Comparison of ENCODE assay signal across 22 mouse cellular contexts in the genomic region with DNA sequence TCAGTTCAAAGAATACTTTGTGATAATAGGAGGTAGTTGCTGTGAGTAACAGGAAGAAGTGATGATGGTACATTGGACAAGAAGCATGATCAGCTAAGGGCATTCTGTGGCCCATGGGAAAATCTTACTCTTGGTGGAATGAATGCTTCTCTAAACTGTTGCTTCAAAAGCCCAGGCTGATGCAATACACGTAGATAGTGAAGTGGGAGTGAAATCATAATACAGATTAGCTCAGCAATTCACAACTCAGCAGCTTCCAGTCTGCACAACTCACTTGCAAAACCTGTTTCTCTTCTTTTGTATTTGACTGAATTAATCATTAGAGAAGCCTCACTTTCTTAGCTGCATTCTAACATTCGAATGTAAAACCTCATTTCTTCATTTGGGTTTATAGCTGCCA. TPM values are rescaled to one million over a fixed set of nuclear protein-coding genes. Genes with fewer than 3 reads are reported as not detected.
A peak's percentile ranks its signal among the peaks of the same experiment; 100 is the strongest.
DNase-seq lines count a peak whose midpoint lies in the region; ATAC-seq and TF ChIP-seq lines count a peak whose summit lies in the region.
"Had no signal": no experiment of that assay in that cellular context is flagged by ENCODE, and none has a peak within 500 bp of the region (broad histone marks: within the 10 kb centered on the region; RNA-seq: fewer than 3 reads in every experiment).

No protein-coding gene starts in this region.

- 24% methylated on average over 2 of the region's 2 CpGs for WGBS in lung, embryonic 15.5 days
- WGBS in lung, adult 2 months = 40% methylated on average over 2 of the region's 2 CpGs
- WGBS in intestine, embryonic 16.5 days = 47% methylated on average over 2 of the region's 2 CpGs

- TF ChIP-seq CTCF in lung, adult 2 months (IDR thresholded peaks at IDR 0.05; ENCODE audit: insufficient read depth, low read length) = no peak

- no peak overlapping the region for H3K4me3 ChIP-seq in lung, embryonic 15.5 days
- H3K4me3 ChIP-seq in lung, adult 2 months (replicated peaks; ENCODE audit: extremely low read depth, low read depth, low read length) = no peak overlapping the region
- no peak overlapping the region for H3K4me3 ChIP-seq in intestine, embryonic 16.5 days (ENCODE audit: low read length)
- H3K4me3 ChIP-seq: erythroblast, embryonic 14.5 days; heart, embryonic 12.5 days; midbrain, embryonic 10.5 days had no signal

- TF ChIP-seq POLR2A in lung, adult 2 months (IDR thresholded peaks at IDR 0.05; ENCODE audit: borderline replicate concordance, extremely low read depth, low read depth, low read length) = no peak

- H3K9ac ChIP-seq in lung, embryonic 15.5 days = no peak overlapping the region
- H3K9ac ChIP-seq in intestine, embryonic 16.5 days (ENCODE audit: low read depth, low read length) = no peak overlapping the region
- H3K9ac ChIP-seq: heart, embryonic 12.5 days; liver, embryonic 14.5 days had no signal

- no peak for DNase-seq in lung, adult 2 months
- DNase-seq in yolk sac, embryonic 10.5 days (ENCODE audit: low spot score) = peak; percentile 26
- no peak for DNase-seq in spleen, postnatal 36 days (ENCODE audit: low spot score in 2 of 2)
- DNase-seq in testis, postnatal 10 days (ENCODE audit: low spot score) = no peak
- DNase-seq in gastrocnemius, postnatal 4 days (ENCODE audit: low spot score in 2 of 2) = no peak
- DNase-seq: adrenal gland, postnatal 14 days; cerebellum, adult 9-11 months; gastrocnemius, postnatal 10 days; kidney, postnatal 4 days; layer of hippocampus, postnatal 36 days; left cerebral cortex, postnatal 4 days; spleen, adult 18-20 months had no signal

- peaks cover 16% of the 10 kb centered on the region for H3K4me1 ChIP-seq in lung, embryonic 15.5 days
- peaks cover 2% of the 10 kb centered on the region; the same call in 1 of the 2 replicates for H3K4me1 ChIP-seq in lung, adult 2 months (ENCODE audit: control insufficient read depth, insufficient read depth, low read length)
- H3K4me1 ChIP-seq in intestine, embryonic 16.5 days (ENCODE audit: control insufficient read depth, insufficient read depth, low read length) = peaks cover 3% of the 10 kb centered on the region; the same call in 1 of the 2 replicates
- H3K4me1 ChIP-seq: heart, embryonic 12.5 days; midbrain, embryonic 10.5 days had no signal

- no peak overlapping the region for H3K4me2 ChIP-seq in lung, embryonic 15.5 days
- no peak overlapping the region for H3K4me2 ChIP-seq in intestine, embryonic 16.5 days (ENCODE audit: low read depth, low read length)
- H3K4me2 ChIP-seq: heart, embryonic 12.5 days had no signal

- 0 out of 2 replicates have a peak overlapping the region, but pooled peaks have one; percentile 24 for H3K27ac ChIP-seq in lung, embryonic 15.5 days
- H3K27ac ChIP-seq in intestine, embryonic 16.5 days (ENCODE audit: low read length) = peak overlapping the region; percentile 51; the same call in 1 of the 2 replicates
- H3K27ac ChIP-seq: liver, embryonic 14.5 days; midbrain, embryonic 10.5 days had no signal

- no peaks in the 10 kb centered on the region for H3K36me3 ChIP-seq in lung, embryonic 15.5 days
- no peaks in the 10 kb centered on the region for H3K36me3 ChIP-seq in intestine, embryonic 16.5 days (ENCODE audit: control insufficient read depth, insufficient read depth, low read length)
- H3K36me3 ChIP-seq: heart, embryonic 12.5 days; midbrain, embryonic 10.5 days had no signal

- H3K27me3 ChIP-seq in lung, embryonic 15.5 days = no peaks in the 10 kb centered on the region
- H3K27me3 ChIP-seq in intestine, embryonic 16.5 days (replicated peaks; ENCODE audit: control insufficient read depth, insufficient read depth, low read length) = no peaks in the 10 kb centered on the region
- H3K27me3 ChIP-seq: heart, embryonic 12.5 days had no signal

- ATAC-seq in lung, embryonic 15.5 days (ENCODE audit: borderline replicate concordance, extremely low read depth, low FRiP score, low TSS enrichment) = peak; percentile 46; the same call in 1 of the 2 replicates
- ATAC-seq in intestine, embryonic 16.5 days = peak; percentile 98
- peak; percentile 86 for ATAC-seq in megakaryocyte, adult 5-6 weeks (ENCODE audit: poor library complexity, severe bottlenecking)
- ATAC-seq: CD4-positive, CD25-positive, alpha-beta regulatory T cell, adult 4 months; forebrain, embryonic 16.5 days; inflammation-experienced regulatory T-cells, adult 6 months had no signal

- no peaks in the 10 kb centered on the region for H3K9me3 ChIP-seq in lung, embryonic 15.5 days
- H3K9me3 ChIP-seq in intestine, embryonic 16.5 days (ENCODE audit: control insufficient read depth, low read length) = no peaks in the 10 kb centered on the region
- H3K9me3 ChIP-seq: heart, embryonic 12.5 days; midbrain, embryonic 10.5 days had no signal

RNA-seq across cellular contexts. Expression of a gene that starts 6.4 kb away (rescaled TPM):
- polyA plus RNA-seq in lung, embryonic 15.5 days (2015; fragmentation: Nextera tagmentation; extraction: Ambion mirVana) = 120 and 136 TPM in 2 replicates
- polyA plus RNA-seq in lung, adult 2 months (2012; rRNA removed) = 181 and 233 TPM in 2 replicates
- polyA plus RNA-seq in intestine, embryonic 16.5 days (2015; fragmentation: Nextera tagmentation; extraction: Ambion mirVana) = 91.9 and 95.8 TPM in 2 replicates
- 573 and 643 TPM in 2 replicates for total RNA-seq in megakaryocyte, adult 5-6 weeks (2015)
- 520 and 557 TPM in 2 replicates for total RNA-seq in megakaryocyte, adult 5-6 weeks (2017)
- total RNA-seq in gastrocnemius, postnatal 4 days (2021) = 10 to 100 TPM; 49.4 to 53.2 TPM

Comparison
In these comparisons a context has a peak if more than half of its experiments do, and no peak if none do; other contexts are left out.
1. ATAC-seq: peak in every context shown above with its lines; median percentile 98 in intestine, embryonic 16.5 days; 86 in megakaryocyte, adult 5-6 weeks; 46 in lung, embryonic 15.5 days.